Mouse (Mus musculus) brain, embryonic 14.5 days (tissue): Measurements from ENCODE around the gene Creb3.

Experiments
- CTCF ChIP-seq: fragments of 200-500 bp; IDR thresholded peaks from 2 replicates; pipeline ENCODE4 v1.5.1; 2012; ENCODE audit warnings: inconsistent platforms, mild to moderate bottlenecking, moderate library complexity, borderline replicate concordance; ENCODE audit not compliant: insufficient read depth, insufficient read length; ENCODE audit errors: extremely low read depth
- POLR2A ChIP-seq: fragments of 200-500 bp; IDR thresholded peaks from 2 replicates; pipeline ENCODE4 v1.6.1; 2012; ENCODE audit warnings: mild to moderate bottlenecking, inconsistent platforms, borderline replicate concordance; ENCODE audit not compliant: poor library complexity, insufficient read depth, insufficient read length, severe bottlenecking; ENCODE audit errors: extremely low read depth

- TF ChIP-seq CTCF (no peak), POLR2A (no peak)
These were observed 8.2 kb upstream of the Creb3 start for GRCm38 (mm10) chr4:43553891-43554290.
